In the genomic region with DNA sequence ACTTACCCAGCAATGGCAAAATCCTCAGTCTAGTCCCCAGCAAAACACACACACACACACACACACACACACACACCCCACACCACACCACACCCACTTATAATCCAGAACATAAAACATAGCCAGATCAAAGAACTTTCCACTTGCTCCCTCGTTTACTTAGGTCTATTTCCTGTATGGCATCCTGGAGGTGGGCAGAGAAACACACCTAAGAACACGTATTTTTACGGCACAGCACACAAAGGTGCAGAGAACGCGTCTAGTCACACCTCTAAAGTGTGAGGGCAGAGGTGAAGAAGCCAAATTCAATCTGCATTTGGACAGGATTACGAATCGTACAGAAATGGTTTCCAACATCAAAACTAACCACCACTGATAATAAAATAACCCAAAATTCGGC, we compare ENCODE assay signal across 8 mouse cellular contexts. TPM values are rescaled to one million over a fixed set of nuclear protein-coding genes. Genes with fewer than 3 reads are reported as not detected.
DNase-seq lines count a peak whose midpoint lies in the region; ATAC-seq and TF ChIP-seq lines count a peak whose summit lies in the region.

No protein-coding gene starts in this region.

- no peaks in the 10 kb centered on the region for H3K9me3 ChIP-seq in forebrain, embryonic 15.5 days
- H3K9me3 ChIP-seq in liver, embryonic 13.5 days (replicated peaks) = no peaks in the 10 kb centered on the region

- DNase-seq in cerebellum, adult 2 months = no peak
- no peak for DNase-seq in cerebellum, adult 9-11 months
- no peak for DNase-seq in liver, embryonic 13.5 days
- no peak for DNase-seq in adrenal gland, adult 18-20 months (ENCODE audit: low spot score in 2 of 2)
- no peak for DNase-seq in thymus, adult 2 months
- DNase-seq in kidney, postnatal 36 days = no peak

- H3K79me3 ChIP-seq in C2C12 (ENCODE audit: low read depth) = peaks cover 54% of the 10 kb centered on the region

- H3K9ac ChIP-seq in forebrain, embryonic 15.5 days (replicated peaks) = peak overlapping the region; percentile 77
- peak overlapping the region; percentile 96 for H3K9ac ChIP-seq in liver, embryonic 13.5 days

- no peaks in the 10 kb centered on the region for H3K27me3 ChIP-seq in cerebellum, adult 2 months (ENCODE audit: control insufficient read depth, insufficient read depth, low read length)
- no peaks in the 10 kb centered on the region for H3K27me3 ChIP-seq in C2C12 (ENCODE audit: control insufficient read depth, insufficient read depth, insufficient read length)
- no peaks in the 10 kb centered on the region for H3K27me3 ChIP-seq in forebrain, embryonic 15.5 days
- H3K27me3 ChIP-seq in liver, embryonic 13.5 days = peaks cover 4% of the 10 kb centered on the region; the same call in 1 of the 2 replicates
- no peaks in the 10 kb centered on the region for H3K27me3 ChIP-seq in thymus, adult 2 months (ENCODE audit: control insufficient read depth, insufficient read depth, low read length)

- WGBS in cerebellum, adult 2 months = 54% methylated on average over 8 of the region's 8 CpGs
- 74% methylated on average over 8 of the region's 8 CpGs for WGBS in forebrain, embryonic 15.5 days
- WGBS in liver, embryonic 13.5 days (ENCODE audit: insufficient replicate concordance) = 44% methylated on average over 8 of the region's 8 CpGs
- WGBS in thymus, adult 2 months = 30% methylated on average over 8 of the region's 8 CpGs

- peak overlapping the region; percentile 91 for H3K4me2 ChIP-seq in forebrain, embryonic 15.5 days (replicated peaks)
- peak overlapping the region; percentile 92 for H3K4me2 ChIP-seq in liver, embryonic 13.5 days

- no peak for TF ChIP-seq POLR2A in cerebellum, adult 2 months (IDR thresholded peaks at IDR 0.05; ENCODE audit: borderline replicate concordance, insufficient read depth, low read length)
- TF ChIP-seq POLR2A in thymus, adult 2 months (IDR thresholded peaks at IDR 0.05; ENCODE audit: control insufficient read depth, extremely low read depth, insufficient read depth, low read length, poor library complexity) = no peak

- H3K79me2 ChIP-seq in C2C12 (ENCODE audit: control insufficient read depth, insufficient read depth) = peaks cover 61% of the 10 kb centered on the region

- peaks cover 22% of the 10 kb centered on the region; the same call in 1 of the 2 replicates for H3K4me1 ChIP-seq in cerebellum, adult 2 months (ENCODE audit: control insufficient read depth, insufficient read depth, low read length)
- peaks cover 30% of the 10 kb centered on the region for H3K4me1 ChIP-seq in forebrain, embryonic 15.5 days
- H3K4me1 ChIP-seq in liver, embryonic 13.5 days (replicated peaks) = peaks cover 56% of the 10 kb centered on the region
- peaks cover 6% of the 10 kb centered on the region for H3K4me1 ChIP-seq in thymus, adult 2 months (replicated peaks; ENCODE audit: control insufficient read depth, insufficient read depth, low read length)

- TF ChIP-seq CTCF in cerebellum, adult 2 months (IDR thresholded peaks at IDR 0.05; ENCODE audit: borderline replicate concordance, insufficient read depth, low read depth, low read length) = no peak
- no peak for TF ChIP-seq CTCF in C2C12 (IDR thresholded peaks at IDR 0.05; ENCODE audit: control insufficient read depth, insufficient read depth, insufficient read length)
- no peak for TF ChIP-seq CTCF in thymus, adult 2 months (IDR thresholded peaks at IDR 0.05; ENCODE audit: borderline replicate concordance, control insufficient read depth, extremely low read depth, insufficient read depth, low read length, poor library complexity)

- H3K27ac ChIP-seq in cerebellum, adult 2 months (ENCODE audit: insufficient read depth, low read length) = no peak overlapping the region
- no peak overlapping the region for H3K27ac ChIP-seq in forebrain, embryonic 15.5 days (replicated peaks)
- H3K27ac ChIP-seq in liver, embryonic 13.5 days = peak overlapping the region; percentile 92; the same call in 1 of the 2 replicates
- no peak overlapping the region for H3K27ac ChIP-seq in thymus, adult 2 months (ENCODE audit: control insufficient read depth, insufficient read depth, low read length)

- no peak for ATAC-seq in forebrain, embryonic 15.5 days (replicated peaks)
- no peak for ATAC-seq in liver, embryonic 13.5 days (ENCODE audit: low read depth)

- H3K4me3 ChIP-seq in cerebellum, adult 2 months (replicated peaks; ENCODE audit: insufficient read depth, low read depth, low read length) = peak overlapping the region; percentile 46
- H3K4me3 ChIP-seq in C2C12 (ENCODE audit: insufficient read depth, poor library complexity, severe bottlenecking) = peak overlapping the region; percentile 92
- H3K4me3 ChIP-seq in forebrain, embryonic 15.5 days = peak overlapping the region; percentile 61
- peak overlapping the region; percentile 98 for H3K4me3 ChIP-seq in liver, embryonic 13.5 days (replicated peaks)
- H3K4me3 ChIP-seq in thymus, adult 2 months (ENCODE audit: control insufficient read depth, insufficient read depth, low read length) = no peak overlapping the region

- peaks cover 3% of the 10 kb centered on the region for H3K36me3 ChIP-seq in C2C12 (ENCODE audit: control insufficient read depth, insufficient read depth)
- no peaks in the 10 kb centered on the region for H3K36me3 ChIP-seq in forebrain, embryonic 15.5 days
- H3K36me3 ChIP-seq in liver, embryonic 13.5 days = no peaks in the 10 kb centered on the region
- no peaks in the 10 kb centered on the region for H3K36me3 ChIP-seq in thymus, adult 2 months (ENCODE audit: control insufficient read depth, insufficient read depth, low read length)

- peak overlapping the region; percentile 46 for H3ac ChIP-seq in C2C12 (ENCODE audit: control insufficient read depth, insufficient read length, low read depth)

TF ChIP-seq in C2C12, 6 proteins besides CTCF, POLR2A, EP300 and RAD21:
- no peak for TF ChIP-seq CEBPB (IDR thresholded peaks at IDR 0.05; ENCODE audit: low read depth)
- TF ChIP-seq MYOD1 (IDR thresholded peaks at IDR 0.05; ENCODE audit: control insufficient read depth, insufficient read length, low read depth) = no peak
- TF ChIP-seq MYOG (IDR thresholded peaks at IDR 0.05; ENCODE audit: control insufficient read depth, extremely low read depth, insufficient read length) = no peak
- no peak for TF ChIP-seq MAX (IDR thresholded peaks at IDR 0.05)
- TF ChIP-seq USF1 (IDR thresholded peaks at IDR 0.05; ENCODE audit: low read depth) = no peak
- no peak for TF ChIP-seq FOSL1 (IDR thresholded peaks at IDR 0.05; ENCODE audit: insufficient read depth, low read length, poor library complexity, severe bottlenecking)

RNA-seq across cellular contexts. Expression of a gene that starts 1.1 kb away (rescaled TPM):
- 27.7 and 28.2 TPM in 2 replicates for polyA plus RNA-seq in cerebellum, adult 2 months (2012; rRNA removed)
- 7.9 TPM for polyA plus RNA-seq in C2C12 (2012; fragmentation: generic; extraction: Trizol)
- 23.4 and 24.1 TPM in 2 replicates for polyA plus RNA-seq in forebrain, embryonic 15.5 days (2015; fragmentation: Nextera tagmentation; extraction: Ambion mirVana)
- polyA plus RNA-seq in liver, embryonic 13.5 days (2015; fragmentation: Nextera tagmentation; extraction: Ambion mirVana) = 6.9 and 8.1 TPM in 2 replicates
- total RNA-seq in adrenal gland, adult 18-20 months (2021) = 10 to 100 TPM; 22.7 to 26.4 TPM
- 16.1 and 16.2 TPM in 2 replicates for polyA plus RNA-seq in thymus, adult 2 months (2012; rRNA removed)

RNA-seq across cellular contexts. Expression of a gene that starts 33.6 kb away (rescaled TPM):
- polyA plus RNA-seq in cerebellum, adult 2 months (2012; rRNA removed) = 9.9 and 12.2 TPM in 2 replicates
- 15.9 TPM for polyA plus RNA-seq in C2C12 (2012; fragmentation: generic; extraction: Trizol)
- polyA plus RNA-seq in forebrain, embryonic 15.5 days (2015; fragmentation: Nextera tagmentation; extraction: Ambion mirVana) = 9.7 and 9.9 TPM in 2 replicates
- polyA plus RNA-seq in liver, embryonic 13.5 days (2015; fragmentation: Nextera tagmentation; extraction: Ambion mirVana) = 3.3 and 3.4 TPM in 2 replicates
- total RNA-seq in adrenal gland, adult 18-20 months (2021) = 100 to 1,000 TPM in 1 of 2 experiments, 10 to 100 TPM in 1; 81.1 to 119 TPM
- polyA plus RNA-seq in thymus, adult 2 months (2012; rRNA removed) = 10.9 and 15.7 TPM in 2 replicates
